Mouse (Mus musculus): ENCODE results near the gene Pcolce2.
"Not testable (repeated sequence)": the region's sequence is repeated elsewhere in the genome, so short reads cannot be mapped to it uniquely, and the experiment has no call there.

The Pcolce2 gene

GRCm38 (mm10) chr9:95637271-95638181, at the start of gene Pcolce2:
Gene Pcolce2, plus strand, starts transcription at chr9:95637601.
- CTCF ChIA-PET = no interaction called here

- CTCF ChIA-PET = no interaction called here
These were observed 49.3 kb upstream of the Pcolce2 start for GRCm38 (mm10) chr9:95588070-95588469.

- CTCF ChIA-PET = no interaction called here
These were observed 43.1 kb upstream of the Pcolce2 start for GRCm38 (mm10) chr9:95594291-95594690.

- CTCF ChIA-PET = no interaction called here
These were observed 39.8 kb upstream of the Pcolce2 start for GRCm38 (mm10) chr9:95597466-95598178.

- CTCF ChIA-PET = no interaction called here
These were observed 39.2 kb upstream of the Pcolce2 start for GRCm38 (mm10) chr9:95598179-95598721.

GRCm38 (mm10) chr9:95599399-95599798, 38.0 kb upstream of the Pcolce2 start:
- CTCF ChIA-PET = no interaction called here

GRCm38 (mm10) chr9:95602849-95603248, 34.6 kb upstream of the Pcolce2 start:
- CTCF ChIA-PET = no interaction called here

GRCm38 (mm10) chr9:95603316-95603715, 34.1 kb upstream of the Pcolce2 start:
- CTCF ChIA-PET = no interaction called here

- CTCF ChIA-PET = no interaction called here
These were observed 30.2 kb upstream of the Pcolce2 start for GRCm38 (mm10) chr9:95607196-95607595.

- CTCF ChIA-PET = no interaction called here
These were observed 25.1 kb upstream of the Pcolce2 start for GRCm38 (mm10) chr9:95612246-95612768.

GRCm38 (mm10) chr9:95613426-95614127, 23.8 kb upstream of the Pcolce2 start:
- CTCF ChIA-PET = no interaction called here

GRCm38 (mm10) chr9:95614861-95615615, 22.4 kb upstream of the Pcolce2 start:
- CTCF ChIA-PET = no interaction called here

- CTCF ChIA-PET = no interaction called here
These were observed 21.4 kb upstream of the Pcolce2 start for GRCm38 (mm10) chr9:95615961-95616360.

GRCm38 (mm10) chr9:95618572-95618971, 18.8 kb upstream of the Pcolce2 start:
- CTCF ChIA-PET = no interaction called here

- CTCF ChIA-PET = no interaction called here
These were observed 13.3 kb upstream of the Pcolce2 start for GRCm38 (mm10) chr9:95624072-95624471.

GRCm38 (mm10) chr9:95628439-95628948, 8.9 kb upstream of the Pcolce2 start:
- CTCF ChIA-PET = no interaction called here

GRCm38 (mm10) chr9:95629561-95629960, 7.8 kb upstream of the Pcolce2 start:
- CTCF ChIA-PET = not testable (repeated sequence)

GRCm38 (mm10) chr9:95636395-95636794, 1.0 kb upstream of the Pcolce2 start:
- CTCF ChIA-PET = no interaction called here

GRCm38 (mm10) chr9:95639919-95640318, 2.5 kb downstream of the Pcolce2 start:
- CTCF ChIA-PET = no interaction called here

- CTCF ChIA-PET = interaction anchor here (0.6 kb wide), 1 partner anchor 87 kb away, joined by 3 read pairs; no protein-coding TSS in a partner anchor
These were observed 8.5 kb downstream of the Pcolce2 start for GRCm38 (mm10) chr9:95645926-95646325.

GRCm38 (mm10) chr9:95653363-95653762, 16.0 kb downstream of the Pcolce2 start:
- CTCF ChIA-PET = no interaction called here

Data from spleen, embryonic (tissue).